26 mouse cellular contexts compared by ENCODE assay signal in the genomic region with DNA sequence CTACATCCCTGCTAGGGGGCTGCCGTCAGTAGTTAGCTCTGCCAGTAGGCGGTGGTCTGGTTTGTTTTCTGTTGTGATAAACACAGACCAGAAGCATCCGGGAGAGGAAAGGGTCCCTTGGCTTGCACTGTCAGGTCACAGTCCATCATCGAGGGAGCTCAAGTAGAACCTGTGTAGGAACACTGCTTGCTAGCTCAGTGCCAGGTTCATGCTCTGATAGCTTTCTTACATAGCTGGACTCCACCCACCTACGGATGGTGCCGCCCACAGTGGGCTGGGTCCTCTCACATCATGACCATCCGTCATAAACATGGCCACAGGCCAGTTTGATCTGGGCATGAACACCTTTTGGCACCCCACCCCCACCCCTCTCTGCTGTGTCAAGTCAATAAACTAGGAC. TPM values are rescaled to one million over a fixed set of nuclear protein-coding genes. Genes with fewer than 3 reads are reported as not detected.
A peak's percentile ranks its signal among the peaks of the same experiment; 100 is the strongest.
DNase-seq lines count a peak whose midpoint lies in the region; ATAC-seq and TF ChIP-seq lines count a peak whose summit lies in the region.
"Had no signal": no experiment of that assay in that cellular context is flagged by ENCODE, and none has a peak within 500 bp of the region (broad histone marks: within the 10 kb centered on the region; RNA-seq: fewer than 3 reads in every experiment).

No protein-coding gene starts in this region.

- ATAC-seq in kidney, postnatal 0 days (replicated peaks; ENCODE audit: low FRiP score, low read depth): peak; percentile 53
- ATAC-seq in kidney, embryonic 16.5 days (ENCODE audit: low FRiP score, low TSS enrichment): no peak
- no peak for ATAC-seq in liver, postnatal 0 days
- ATAC-seq: CD4-positive, CD25-positive, alpha-beta regulatory T cell, adult 4 months; forebrain, embryonic 14.5 days; forebrain, postnatal 0 days; hindbrain, postnatal 0 days had no signal

- TF ChIP-seq CTCF in kidney, postnatal 0 days (IDR thresholded peaks at IDR 0.05; ENCODE audit: low read depth): no peak
- TF ChIP-seq CTCF in liver, postnatal 0 days (IDR thresholded peaks at IDR 0.05; ENCODE audit: low read depth): no peak

- no peak overlapping the region for H3K4me2 ChIP-seq in kidney, postnatal 0 days (ENCODE audit: low read length)
- H3K4me2 ChIP-seq in kidney, embryonic 16.5 days (replicated peaks; ENCODE audit: low read depth, low read length): no peak overlapping the region
- H3K4me2 ChIP-seq in liver, postnatal 0 days (ENCODE audit: low read depth, low read length): no peak overlapping the region
- H3K4me2 ChIP-seq: embryonic facial prominence, embryonic 12.5 days; embryonic facial prominence, embryonic 15.5 days; heart, embryonic 12.5 days; heart, embryonic 15.5 days; hindbrain, embryonic 14.5 days had no signal

- H3K9ac ChIP-seq in kidney, postnatal 0 days (ENCODE audit: low read depth, low read length): no peak overlapping the region
- no peak overlapping the region for H3K9ac ChIP-seq in kidney, embryonic 16.5 days (replicated peaks; ENCODE audit: low read length)
- H3K9ac ChIP-seq in liver, postnatal 0 days (replicated peaks): no peak overlapping the region
- H3K9ac ChIP-seq: embryonic facial prominence, embryonic 12.5 days; embryonic facial prominence, embryonic 15.5 days; forebrain, postnatal 0 days; heart, embryonic 12.5 days; heart, embryonic 15.5 days; hindbrain, embryonic 14.5 days had no signal

- H3K36me3 ChIP-seq in kidney, postnatal 0 days (ENCODE audit: insufficient read depth, low read length): no peaks in the 10 kb centered on the region
- H3K36me3 ChIP-seq in kidney, embryonic 16.5 days (ENCODE audit: insufficient read depth, low read length): no peaks in the 10 kb centered on the region
- no peaks in the 10 kb centered on the region for H3K36me3 ChIP-seq in liver, postnatal 0 days (replicated peaks; ENCODE audit: insufficient read depth, low read length)
- H3K36me3 ChIP-seq: embryonic facial prominence, embryonic 12.5 days; embryonic facial prominence, embryonic 15.5 days; heart, embryonic 12.5 days; heart, embryonic 15.5 days had no signal

- peak; percentile 13 for DNase-seq in kidney, adult 11 months
- DNase-seq in kidney, postnatal 14 days: no peak
- no peak for DNase-seq in kidney, postnatal 0 days (ENCODE audit: low spot score)
- DNase-seq in liver, postnatal 0 days: peak; percentile 13
- no peak for DNase-seq in liver
- DNase-seq: adrenal gland, adult 2 months; adrenal gland, postnatal 14 days; cerebellum, adult 11 months; cerebellum, adult 9-10 months; cerebellum, postnatal 14 days; forebrain, postnatal 0 days; gastrocnemius, adult 2 months; gastrocnemius, postnatal 14 days; heart, adult 18-20 months; heart, postnatal 10 days; heart, postnatal 36 days had no signal

- WGBS in kidney, postnatal 0 days: 85% methylated on average over 7 of the region's 7 CpGs
- 80% methylated on average over 7 of the region's 7 CpGs for WGBS in kidney, embryonic 16.5 days
- WGBS in liver, postnatal 0 days (ENCODE audit: insufficient replicate concordance): 69% methylated on average over 7 of the region's 7 CpGs

- no peak overlapping the region for H3K27ac ChIP-seq in kidney, postnatal 0 days
- H3K27ac ChIP-seq in kidney, embryonic 16.5 days (ENCODE audit: low read length): no peak overlapping the region
- H3K27ac ChIP-seq in liver, postnatal 0 days (ENCODE audit: low read depth): no peak overlapping the region
- H3K27ac ChIP-seq: embryonic facial prominence, embryonic 12.5 days; embryonic facial prominence, embryonic 15.5 days; heart, embryonic 15.5 days; hindbrain, embryonic 14.5 days; hindbrain, postnatal 0 days had no signal

- H3K4me3 ChIP-seq in kidney, postnatal 0 days (replicated peaks; ENCODE audit: low read depth, low read length): no peak overlapping the region
- no peak overlapping the region for H3K4me3 ChIP-seq in kidney, embryonic 16.5 days (ENCODE audit: low read length)
- H3K4me3 ChIP-seq in liver, postnatal 0 days (ENCODE audit: low read depth, low read length): no peak overlapping the region
- H3K4me3 ChIP-seq: embryonic facial prominence, embryonic 12.5 days; embryonic facial prominence, embryonic 15.5 days; gastrocnemius, adult 2 months; heart, embryonic 12.5 days; heart, embryonic 15.5 days had no signal

- H3K4me1 ChIP-seq in kidney, postnatal 0 days (replicated peaks; ENCODE audit: insufficient read depth, low read length): no peaks in the 10 kb centered on the region
- no peaks in the 10 kb centered on the region for H3K4me1 ChIP-seq in kidney, embryonic 16.5 days (ENCODE audit: insufficient read depth, low read length)
- no peaks in the 10 kb centered on the region for H3K4me1 ChIP-seq in liver, postnatal 0 days (ENCODE audit: insufficient read depth)
- H3K4me1 ChIP-seq: embryonic facial prominence, embryonic 12.5 days; embryonic facial prominence, embryonic 15.5 days; heart, embryonic 12.5 days; heart, embryonic 15.5 days had no signal

- H3K27me3 ChIP-seq in kidney, postnatal 0 days (ENCODE audit: insufficient read depth, low read length): no peaks in the 10 kb centered on the region
- no peaks in the 10 kb centered on the region for H3K27me3 ChIP-seq in kidney, embryonic 16.5 days (ENCODE audit: insufficient read depth, low read length)
- no peaks in the 10 kb centered on the region for H3K27me3 ChIP-seq in liver, postnatal 0 days (ENCODE audit: insufficient read depth, low read length)
- H3K27me3 ChIP-seq: embryonic facial prominence, embryonic 12.5 days; embryonic facial prominence, embryonic 15.5 days; heart, embryonic 12.5 days had no signal

- H3K9me3 ChIP-seq in kidney, postnatal 0 days (replicated peaks; ENCODE audit: low read length): no peaks in the 10 kb centered on the region
- no peaks in the 10 kb centered on the region for H3K9me3 ChIP-seq in kidney, embryonic 16.5 days (ENCODE audit: low read length)
- H3K9me3 ChIP-seq in liver, postnatal 0 days (ENCODE audit: low read length): no peaks in the 10 kb centered on the region
- H3K9me3 ChIP-seq: embryonic facial prominence, embryonic 12.5 days; embryonic facial prominence, embryonic 15.5 days; heart, embryonic 12.5 days; heart, embryonic 15.5 days had no signal

- no peak for TF ChIP-seq EP300 in liver, postnatal 0 days (IDR thresholded peaks at IDR 0.05; ENCODE audit: low read depth)

RNA-seq across cellular contexts. Expression of a gene that starts 57.4 kb away (rescaled TPM):
- 0.66 and 1.2 TPM in 2 replicates for polyA plus RNA-seq in kidney, postnatal 0 days (2015; fragmentation: Nextera tagmentation; extraction: Ambion mirVana)
- 0.79 and 2.2 TPM in 2 replicates for polyA plus RNA-seq in kidney, embryonic 16.5 days (2015; fragmentation: Nextera tagmentation; extraction: Ambion mirVana)
- polyA plus RNA-seq in liver, postnatal 0 days (2015; fragmentation: Nextera tagmentation; extraction: Ambion mirVana): 0.33 and 0.36 TPM in 2 replicates
- polyA plus RNA-seq: C2C12 had no signal

Comparison
In these comparisons a context has a peak if more than half of its experiments do, and no peak if none do; other contexts are left out.
1. DNase-seq: peak in kidney, adult 11 months (single experiment) and liver, postnatal 0 days (single experiment); none in kidney, postnatal 14 days (single experiment), kidney, postnatal 0 days (single experiment) and liver (single experiment).